Mouse (Mus musculus) MEL (cell line): ENCODE measurements around the gene Slc25a5. TPM values are rescaled to one million over a fixed set of nuclear protein-coding genes. Genes with fewer than 3 reads are reported as not detected.

Source experiments
- DNase-seq: peaks from one replicate; pipeline ENCODE4 v3.0.0; 2011; ENCODE audit warnings: low read depth, low spot score
- H3K27ac ChIP-seq: 2 replicates; pipeline ENCODE4 v1.5.1; 2012; ENCODE audit warnings: low read depth, mild to moderate bottlenecking, control low read depth, low read length, moderate library complexity; ENCODE audit not compliant: control insufficient read depth
- H3K27me3 ChIP-seq, 2 experiments: fragments of 150-350 bp in 1 of 2; sonication (generic) in 1 of 2; 2 replicates each; pipeline ENCODE4 v1.6.1; 2012; ENCODE audit warnings: low read length in 2 of 2, mild to moderate bottlenecking in 2 of 2, improper control_type of control experiment in 1 of 2, moderate library complexity in 1 of 2; ENCODE audit not compliant: insufficient read depth in 2 of 2, control insufficient read depth in 1 of 2
- H3K36me3 ChIP-seq, 2 experiments: 2 replicates each; pipeline ENCODE4 v1.6.1; 2012 to 2014; ENCODE audit warnings: low read length in 2 of 2, improper control_type of control experiment in 1 of 2, inconsistent platforms in 1 of 2, mild to moderate bottlenecking in 1 of 2; ENCODE audit not compliant: insufficient read depth in 2 of 2, control insufficient read depth in 1 of 2
- H3K4me1 ChIP-seq, 2 experiments: fragments of 150-350 bp in 1 of 2; sonication (generic) in 1 of 2; 2 replicates each; pipeline ENCODE4 v1.6.1; 2012; ENCODE audit warnings: low read length in 2 of 2, improper control_type of control experiment in 1 of 2, mild to moderate bottlenecking in 1 of 2; ENCODE audit not compliant: insufficient read depth in 2 of 2, control insufficient read depth in 1 of 2
- H3K4me3 ChIP-seq, 2 experiments: fragments of 150-350 bp in 1 of 2; sonication (generic) in 1 of 2; 2 replicates each; pipeline ENCODE4 v1.5.1; 2012; ENCODE audit warnings: low read depth in 2 of 2, low read length in 2 of 2, mild to moderate bottlenecking in 2 of 2, moderate library complexity in 2 of 2, control low read depth in 1 of 2, improper control_type of control experiment in 1 of 2; ENCODE audit not compliant: control insufficient read depth in 1 of 2, insufficient read depth in 1 of 2
- H3K79me2 ChIP-seq: 2 replicates; pipeline ENCODE4 v1.6.1; 2012; ENCODE audit warnings: mild to moderate bottlenecking, low read length, moderate library complexity; ENCODE audit not compliant: control insufficient read depth, poor library complexity, insufficient read depth
- H3K9ac ChIP-seq: 2 replicates; pipeline ENCODE4 v1.6.1; 2012; ENCODE audit warnings: low read depth, mild to moderate bottlenecking, control low read depth, low read length, moderate library complexity; ENCODE audit not compliant: control insufficient read depth, poor library complexity, severe bottlenecking
- H3K9me3 ChIP-seq: fragments of 150-350 bp; sonication (generic); replicated peaks from 2 replicates; pipeline ENCODE4 v1.6.1; 2012; ENCODE audit warnings: mild to moderate bottlenecking, low read length, improper control_type of control experiment, moderate library complexity; ENCODE audit not compliant: insufficient read depth
- CTCF ChIP-seq, 3 experiments: IDR thresholded peaks in 2 of 3; conservative IDR thresholded peaks in 1 of 3; 2 replicates each; pipeline ENCODE4 v1.5.1; 2011 to 2012; ENCODE audit warnings: low read length in 3 of 3, low read depth in 2 of 3, mild to moderate bottlenecking in 2 of 3, improper control_type of control experiment in 1 of 3, inconsistent platforms in 1 of 3, mixed read lengths in 1 of 3, moderate library complexity in 1 of 3; ENCODE audit not compliant: control insufficient read depth in 1 of 3, insufficient read depth in 1 of 3, poor library complexity in 1 of 3, severe bottlenecking in 1 of 3
- E2F4 ChIP-seq: IDR thresholded peaks from 2 replicates; pipeline ENCODE4 v1.6.1; 2011; ENCODE audit warnings: low read depth, low read length, improper control_type of control experiment, borderline replicate concordance
- ELF1 ChIP-seq: IDR thresholded peaks from 2 replicates; pipeline ENCODE4 v1.6.1; 2014; ENCODE audit warnings: low read depth, mild to moderate bottlenecking, inconsistent platforms, low read length, improper control_type of control experiment, moderate library complexity
- EP300 ChIP-seq, 2 experiments: IDR thresholded peaks; 2 replicates each; pipeline ENCODE4 v1.6.1; 2011; ENCODE audit warnings: improper control_type of control experiment in 2 of 2, low read length in 2 of 2, low read depth in 1 of 2, mild to moderate bottlenecking in 1 of 2
- GATA1 ChIP-seq: IDR thresholded peaks from 2 replicates; pipeline ENCODE4 v1.6.1; 2011; ENCODE audit warnings: low read depth, low read length, improper control_type of control experiment
- HCFC1 ChIP-seq: IDR thresholded peaks from 2 replicates; pipeline ENCODE4 v1.6.1; 2012; ENCODE audit warnings: low read depth, mild to moderate bottlenecking, inconsistent platforms, low read length, improper control_type of control experiment, moderate library complexity
- JUND ChIP-seq: IDR thresholded peaks from 2 replicates; pipeline ENCODE4 v1.6.1; 2011; ENCODE audit warnings: low read depth, mild to moderate bottlenecking, improper control_type of control experiment, low read length
- MAFK ChIP-seq: IDR thresholded peaks from 2 replicates; pipeline ENCODE4 v1.6.1; 2011; ENCODE audit warnings: low read depth, mild to moderate bottlenecking, low read length, improper control_type of control experiment, borderline replicate concordance
- MAX ChIP-seq: IDR thresholded peaks from 2 replicates; pipeline ENCODE4 v1.6.1; 2011; ENCODE audit warnings: low read length, improper control_type of control experiment
- MAZ ChIP-seq: IDR thresholded peaks from 2 replicates; pipeline ENCODE4 v1.6.1; 2012; ENCODE audit warnings: low read depth, mild to moderate bottlenecking, inconsistent platforms, low read length, improper control_type of control experiment
- MEF2A ChIP-seq: IDR thresholded peaks from 2 replicates; pipeline ENCODE4 v1.6.1; 2014; ENCODE audit warnings: low read depth, mild to moderate bottlenecking, inconsistent platforms, low read length, improper control_type of control experiment; ENCODE audit not compliant: poor library complexity, insufficient replicate concordance, severe bottlenecking; ENCODE audit errors: extremely low read depth
- MXI1 ChIP-seq: IDR thresholded peaks from 2 replicates; pipeline ENCODE4 v1.6.1; 2011; ENCODE audit warnings: mild to moderate bottlenecking, low read depth, low read length, improper control_type of control experiment
- MYB ChIP-seq: IDR thresholded peaks from 2 replicates; pipeline ENCODE4 v1.6.1; 2011; ENCODE audit warnings: mild to moderate bottlenecking, low read depth, low read length, improper control_type of control experiment
- NRF1 ChIP-seq: IDR thresholded peaks from 2 replicates; pipeline ENCODE4 v1.6.1; 2014; ENCODE audit warnings: low read depth, mild to moderate bottlenecking, inconsistent platforms, low read length, improper control_type of control experiment, moderate library complexity; ENCODE audit not compliant: poor library complexity, insufficient read depth, severe bottlenecking
- POLR2A ChIP-seq, 2 experiments: IDR thresholded peaks; 2 replicates each; pipeline ENCODE4 v1.6.1; 2011 to 2012; ENCODE audit warnings: low read length in 2 of 2, mild to moderate bottlenecking in 2 of 2, control low read depth in 1 of 2, improper control_type of control experiment in 1 of 2, low read depth in 1 of 2, moderate library complexity in 1 of 2; ENCODE audit not compliant: control insufficient read depth in 1 of 2, insufficient read depth in 1 of 2, poor library complexity in 1 of 2
- POLR2AphosphoS2 ChIP-seq: IDR thresholded peaks from 2 replicates; pipeline ENCODE4 v1.6.1; 2011; ENCODE audit warnings: low read length, improper control_type of control experiment
- SMC3 ChIP-seq: IDR thresholded peaks from 2 replicates; pipeline ENCODE4 v1.6.1; 2011; ENCODE audit warnings: low read depth, low read length, improper control_type of control experiment
- TBP ChIP-seq: IDR thresholded peaks from 2 replicates; pipeline ENCODE4 v1.8.0; 2011; ENCODE audit warnings: low read depth, low read length, improper control_type of control experiment
- TCF12 ChIP-seq: IDR thresholded peaks from 2 replicates; pipeline ENCODE4 v1.6.1; 2014; ENCODE audit warnings: low read depth, mild to moderate bottlenecking, inconsistent platforms, low read length, improper control_type of control experiment, moderate library complexity
- UBTF ChIP-seq: IDR thresholded peaks from 2 replicates; pipeline ENCODE4 v1.6.1; 2012; ENCODE audit warnings: low read depth, mild to moderate bottlenecking, inconsistent platforms, low read length, improper control_type of control experiment, moderate library complexity, borderline replicate concordance; ENCODE audit not compliant: insufficient read depth
- ZC3H11A ChIP-seq: IDR thresholded peaks from 2 replicates; pipeline ENCODE4 v1.6.1; 2012; ENCODE audit warnings: low read depth, mild to moderate bottlenecking, inconsistent platforms, low read length, improper control_type of control experiment
- ZKSCAN1 ChIP-seq: IDR thresholded peaks from 2 replicates; pipeline ENCODE4 v1.6.1; 2012; ENCODE audit warnings: low read depth, mild to moderate bottlenecking, inconsistent platforms, low read length, improper control_type of control experiment, moderate library complexity
- ZMIZ1 ChIP-seq: IDR thresholded peaks from 2 replicates; pipeline ENCODE4 v1.6.1; 2012; ENCODE audit warnings: low read depth, mild to moderate bottlenecking, inconsistent platforms, low read length, improper control_type of control experiment, moderate library complexity
- ZNF384 ChIP-seq: IDR thresholded peaks from 2 replicates; pipeline ENCODE4 v1.6.1; 2012; ENCODE audit warnings: low read depth, mild to moderate bottlenecking, inconsistent platforms, low read length, improper control_type of control experiment
- polyA plus RNA-seq, 2 experiments: library from polyadenylated mRNA; stranded (reverse) in 1 of 2; unstranded in 1 of 2; fragments of >175 nt in 1 of 2; fragments of >200 nt in 1 of 2; gene quantifications; 2 replicates each; pipeline versions ENCODE4 v1.2.1 to v1.2.4; 2012; ENCODE audit warnings: low replicate concordance in 2 of 2, low read depth in 1 of 2; ENCODE audit not compliant: insufficient read length in 2 of 2, insufficient read depth in 1 of 2, missing spikeins in 1 of 2
- total RNA-seq: library from RNA; depleted of rRNA; stranded (reverse); fragments of 300-350 nt; gene quantifications from 2 replicates; pipeline ENCODE4 v1.2.3, GENCODE M21; 2012

The Slc25a5 gene
- total and polyA plus RNA-seq, 3 experiments: 263 to 1,006 (median 704) TPM

DNA sequence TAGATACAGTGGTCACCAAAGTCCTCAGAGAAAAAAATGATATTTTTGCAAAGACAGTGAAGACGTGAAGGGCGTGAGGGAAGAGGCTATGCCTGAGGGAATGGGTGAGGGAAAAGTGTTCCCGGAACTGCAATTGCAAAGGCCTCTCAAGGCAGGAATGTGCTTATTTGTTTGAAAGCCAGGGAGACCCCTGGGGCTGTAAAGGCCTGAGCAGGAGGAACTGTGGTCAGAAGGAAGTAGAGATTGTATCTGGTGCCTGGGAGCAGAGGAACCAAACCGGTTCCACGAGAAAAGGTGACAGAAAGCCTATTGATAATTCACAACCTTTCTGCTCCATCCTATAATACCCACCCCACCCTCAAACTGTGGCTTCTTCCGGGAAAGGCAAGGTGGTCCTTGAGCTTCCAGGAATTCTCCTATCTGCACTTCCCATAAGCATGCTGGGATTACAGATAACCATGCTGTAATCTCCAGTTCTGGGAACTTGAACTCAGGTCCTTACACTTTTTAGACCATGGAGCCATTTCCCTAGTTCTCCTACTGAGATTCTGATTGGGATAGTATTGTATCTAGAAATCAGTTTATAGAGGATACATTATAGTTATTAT is 41.7 kb downstream of the Slc25a5 start:
- Histone ChIP-seq H3K36me3 (no peaks in the 10 kb centered on the region), H3K27me3 (no peaks in the 10 kb centered on the region), H3K9me3 (no peaks in the 10 kb centered on the region), H3K27ac (no peak overlapping the region), H3K79me2 (no peaks in the 10 kb centered on the region), H3K9ac (no peak overlapping the region), H3K4me1 (no peaks in the 10 kb centered on the region), H3K4me3 (no peak overlapping the region)
- no peak for TF ChIP-seq ZNF384
- TF ChIP-seq CTCF (IDR thresholded peaks at IDR 0.05 in 2 of 3, conservative IDR thresholded peaks at IDR 0.05 in 1 of 3; ENCODE audit: control insufficient read depth in 1 of 3, insufficient read depth in 1 of 3, low read depth in 2 of 3, low read length in 3 of 3, poor library complexity in 1 of 3, severe bottlenecking in 1 of 3): no peak
- no peak for TF ChIP-seq GATA1
- no peak for TF ChIP-seq TCF12
- no peak for TF ChIP-seq SMC3
- no peak for TF ChIP-seq NRF1
- no peak for TF ChIP-seq ZC3H11A
- no peak for TF ChIP-seq ZMIZ1
- TF ChIP-seq JUND: no peak
- TF ChIP-seq HCFC1: no peak
- no peak for TF ChIP-seq MAZ
- TF ChIP-seq MYB: no peak
- no peak for TF ChIP-seq MXI1
- TF ChIP-seq POLR2AphosphoS2: no peak
- TF ChIP-seq UBTF: no peak
- TF ChIP-seq EP300 (IDR thresholded peaks at IDR 0.05; ENCODE audit: low read depth in 1 of 2, low read length in 2 of 2): no peak
- no peak for TF ChIP-seq TBP
- DNase-seq: no peak

DNA sequence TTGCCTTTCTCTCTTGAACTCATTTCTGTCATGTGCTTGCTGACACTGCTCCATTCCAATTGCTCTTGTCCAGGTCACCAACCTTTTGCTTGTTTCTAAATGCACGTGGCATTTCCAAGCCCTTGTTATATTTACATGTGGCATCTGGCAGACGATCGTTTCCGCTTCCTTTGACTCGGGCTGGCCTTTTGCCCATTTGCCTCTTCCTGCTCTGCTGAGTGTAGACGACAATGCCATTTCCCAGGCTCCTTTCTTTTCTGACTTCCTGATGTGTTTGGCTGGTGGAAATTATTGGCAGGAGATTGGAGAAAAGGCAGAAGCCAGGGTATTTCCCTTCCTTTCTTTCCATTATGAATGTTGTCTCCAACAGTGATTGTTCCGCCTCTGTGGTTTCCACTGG is 43.9 kb downstream of the Slc25a5 start:
- no peak overlapping the region for H3K4me3 ChIP-seq
- no peak overlapping the region for H3K27ac ChIP-seq
- no peaks in the 10 kb centered on the region for H3K9me3 ChIP-seq
- H3K79me2 ChIP-seq: no peaks in the 10 kb centered on the region
- H3K36me3 ChIP-seq: no peaks in the 10 kb centered on the region
- TF ChIP-seq MEF2A (no peak), UBTF (no peak), MAZ (no peak), MYB (no peak), ZC3H11A (no peak), MAFK (no peak), E2F4 (no peak), POLR2A (IDR thresholded peaks at IDR 0.05; ENCODE audit: control insufficient read depth in 1 of 2, insufficient read depth in 1 of 2, low read depth in 1 of 2, low read length in 2 of 2, poor library complexity in 1 of 2) (no peak), ELF1 (no peak), JUND (no peak), MXI1 (no peak), HCFC1 (no peak), ZMIZ1 (no peak), ZKSCAN1 (no peak), MAX (no peak)
- H3K9ac ChIP-seq: no peak overlapping the region
- no peak for DNase-seq
- no peaks in the 10 kb centered on the region for H3K27me3 ChIP-seq
- H3K4me1 ChIP-seq: no peaks in the 10 kb centered on the region
